Mouse (Mus musculus) liver, embryonic 14.5 days (tissue): ENCODE data around the gene Olfr653.

Source experiments
- CTCF ChIP-seq: IDR thresholded peaks from 2 replicates; pipeline ENCODE4 v1.5.1; 2016; ENCODE audit warnings: antibody characterized with exemption, low read depth, control low read depth
- EP300 ChIP-seq: IDR thresholded peaks from 2 replicates; pipeline ENCODE4 v1.6.1; 2016; ENCODE audit warnings: antibody characterized with exemption, low read depth

GRCm38 (mm10) chr7:104601679-104602078 lies 24.6 kb downstream of the Olfr653 start, which contains the start of gene Olfr655:
- no peak for TF ChIP-seq CTCF
- TF ChIP-seq EP300 = no peak
